Mouse (Mus musculus) layer of hippocampus, postnatal 10 days (tissue): ENCODE results near the gene Slc25a35. TPM values are rescaled to one million over a fixed set of nuclear protein-coding genes. Genes with fewer than 3 reads are reported as not detected.
"Not testable (repeated sequence)": the region's sequence is repeated elsewhere in the genome, so short reads cannot be mapped to it uniquely, and the experiment has no call there.

Source experiments
- DNase-seq, 2 experiments: peaks; one replicate each; pipeline ENCODE4 v3.0.0; 2021; ENCODE audit warnings: low spot score in 2 of 2
- total RNA-seq, 2 experiments: library from RNA; stranded (reverse); gene quantifications; 2 replicates each; pipeline ENCODE4 v1.2.3; 2021

Slc25a35 gene
- total RNA-seq, 2 experiments from 2014 or later = 4.3 to 4.4 TPM

- no peak for DNase-seq
These were observed 6.3 kb upstream of the Slc25a35 start for GRCm38 (mm10) chr11:68961596-68961995.

GRCm38 (mm10) chr11:68962159-68962558 is 5.8 kb upstream of the Slc25a35 start:
- DNase-seq = not testable (repeated sequence)

- no peak for DNase-seq
These were observed 4.5 kb upstream of the Slc25a35 start for GRCm38 (mm10) chr11:68963405-68963804.

- DNase-seq = no peak
These were observed 2.9 kb upstream of the Slc25a35 start for GRCm38 (mm10) chr11:68965050-68965449.

- DNase-seq = peak; percentile 63 to 72
These were observed 2.1 kb upstream of the Slc25a35 start for GRCm38 (mm10) chr11:68965845-68966244.

GRCm38 (mm10) chr11:68966554-68966953 is 1.4 kb upstream of the Slc25a35 start:
- no peak for DNase-seq

- no peak for DNase-seq
These were observed 821 bp downstream of the Slc25a35 start for GRCm38 (mm10) chr11:68968752-68969151.

GRCm38 (mm10) chr11:68970232-68970631 is 2.3 kb downstream of the Slc25a35 start:
- DNase-seq = no peak

GRCm38 (mm10) chr11:68973250-68974058 is 5.5 kb downstream of the Slc25a35 start:
- DNase-seq = peak; percentile 79 to 85

GRCm38 (mm10) chr11:68974059-68974450 is 6.1 kb downstream of the Slc25a35 start:
- no peak for DNase-seq

GRCm38 (mm10) chr11:68975085-68975484 is 7.2 kb downstream of the Slc25a35 start, which contains the start of gene Rangrf:
Rangrf (minus strand) TSS chr11:68975185.
- no peak for DNase-seq

- DNase-seq = no peak
These were observed 7.7 kb downstream of the Slc25a35 start for GRCm38 (mm10) chr11:68975601-68976000.

- DNase-seq = no peak
These were observed 11.4 kb downstream of the Slc25a35 start for GRCm38 (mm10) chr11:68979320-68979733.

GRCm38 (mm10) chr11:68980919-68981318 is 13.0 kb downstream of the Slc25a35 start:
- no peak for DNase-seq

- peak; percentile 75 to 82 for DNase-seq
These were observed 14.9 kb downstream of the Slc25a35 start for GRCm38 (mm10) chr11:68982639-68983369.

- DNase-seq = no peak
These were observed 19.5 kb downstream of the Slc25a35 start for GRCm38 (mm10) chr11:68987365-68987882.

GRCm38 (mm10) chr11:68988341-68988740 is 20.4 kb downstream of the Slc25a35 start:
- DNase-seq = peak in 1 of 2 experiments; percentile 37

GRCm38 (mm10) chr11:68993122-68993521 is 25.2 kb downstream of the Slc25a35 start:
- DNase-seq = peak in 1 of 2 experiments; percentile 41

GRCm38 (mm10) chr11:68994377-68994776 is 26.4 kb downstream of the Slc25a35 start:
- DNase-seq = no peak

GRCm38 (mm10) chr11:68997080-68997479 is 29.1 kb downstream of the Slc25a35 start:
- DNase-seq = no peak

GRCm38 (mm10) chr11:69002782-69003181 is 34.9 kb downstream of the Slc25a35 start:
- DNase-seq = not testable (repeated sequence)

GRCm38 (mm10) chr11:69003592-69003991 is 35.7 kb downstream of the Slc25a35 start:
- no peak for DNase-seq
